Mouse (Mus musculus) midbrain, embryonic 11.5 days (tissue): ENCODE results near the gene Alyref2. TPM values are rescaled to one million over a fixed set of nuclear protein-coding genes. Genes with fewer than 3 reads are reported as not detected.

Experiments
- ATAC-seq: fragments of 200-750 bp; cut with Nextera tagmentation; 2 replicates; pipeline ENCODE4 v1.8.0; 2017; ENCODE audit warnings: moderate TSS enrichment, moderate library complexity; ENCODE audit not compliant: low FRiP score
- DNase-seq: peaks from one replicate; pipeline ENCODE4 v3.0.0; 2015; ENCODE audit warnings: low spot score; ENCODE audit errors: missing footprints
- H3K27ac ChIP-seq: fragments of 300-500 bp; sonication (generic); 2 replicates; pipeline ENCODE4 v1.5.1; 2014; ENCODE audit warnings: low read depth, low read length
- H3K27me3 ChIP-seq: fragments of 300-500 bp; sonication (generic); 2 replicates; pipeline ENCODE4 v1.6.1; 2014; ENCODE audit warnings: mild to moderate bottlenecking, low read length, moderate library complexity, mixed read lengths; ENCODE audit not compliant: control insufficient read depth, insufficient read depth
- H3K36me3 ChIP-seq: fragments of 300-500 bp; sonication (generic); 2 replicates; pipeline ENCODE4 v1.6.1; 2014; ENCODE audit warnings: mild to moderate bottlenecking, low read length, moderate library complexity, mixed read lengths; ENCODE audit not compliant: control insufficient read depth, insufficient read depth
- H3K4me1 ChIP-seq: fragments of 300-500 bp; sonication (generic); 2 replicates; pipeline ENCODE4 v1.6.1; 2014; ENCODE audit warnings: low read length; ENCODE audit not compliant: control insufficient read depth, insufficient read depth
- H3K4me2 ChIP-seq: fragments of 300-500 bp; sonication (generic); 2 replicates; pipeline ENCODE4 v1.6.1; 2014; ENCODE audit warnings: mild to moderate bottlenecking, moderate library complexity
- H3K4me3 ChIP-seq: fragments of 300-500 bp; sonication (generic); 2 replicates; pipeline ENCODE4 v1.5.1; 2014; ENCODE audit warnings: low read depth, low read length
- H3K9ac ChIP-seq: fragments of 300-500 bp; sonication (generic); 2 replicates; pipeline ENCODE4 v1.6.1; 2014; ENCODE audit warnings: low read length
- H3K9me3 ChIP-seq: fragments of 300-500 bp; sonication (generic); 2 replicates; pipeline ENCODE4 v1.6.1; 2016; ENCODE audit warnings: low read length; ENCODE audit not compliant: control insufficient read depth
- WGBS: fragments of 180-500 bp; shearing (Covaris S2); extraction: QIAGEN DNeasy Blood & Tissue Kit; methylation state at CpG from one replicate; pipeline ENCODE4 v1.1.7; 2014; 5-methylcytosine and 5-hydroxymethylcytosine counted together
- polyA plus RNA-seq: library from polyadenylated mRNA; unstranded; fragments of >200 nt; fragmentation: Nextera tagmentation; extraction: Ambion mirVana; gene quantifications from 2 replicates; pipeline ENCODE4 v1.2.1, GENCODE M21; 2014

The Alyref2 gene
- polyA plus RNA-seq = 16.2 and 16.8 TPM in 2 replicates

DNA sequence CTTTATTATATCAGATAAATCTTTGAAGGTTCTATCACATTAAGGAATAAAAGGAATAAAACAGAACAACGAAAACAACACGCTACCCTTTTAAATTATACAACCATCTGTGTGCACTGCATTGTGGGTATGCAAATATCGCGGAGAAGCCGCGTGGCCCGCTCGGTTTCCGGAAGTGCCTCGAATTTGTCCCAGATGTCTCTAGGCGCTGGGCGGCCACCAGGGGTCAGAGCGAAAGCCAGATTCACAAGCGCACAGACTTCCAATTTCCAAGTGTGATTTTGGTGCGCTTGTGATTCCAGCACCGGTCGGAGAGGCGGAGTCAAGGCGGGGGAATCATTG, at the start of gene Alyref2:
TSS of gene Alyref2 (plus strand) at position 229 of the 342 bp plus-strand sequence.
- ATAC-seq (peak; percentile 90), DNase-seq (peak; percentile 98)
- no peaks in the 10 kb centered on the region for H3K9me3 ChIP-seq
- 0 out of 2 replicates have a peak, but pooled peaks cover 2% of the 10 kb centered on the region for H3K4me1 ChIP-seq
- no peaks in the 10 kb centered on the region for H3K36me3 ChIP-seq
- peak within 1 kb of the TSS; percentile 55 for H3K4me3 ChIP-seq
- WGBS = under 1% methylated on average over 19 of the region's 19 CpGs
- H3K27me3 ChIP-seq = no peaks in the 10 kb centered on the region
- peak within 1 kb of the TSS; percentile 85 for H3K9ac ChIP-seq
- H3K27ac ChIP-seq = peak within 1 kb of the TSS; percentile 95
- H3K4me2 ChIP-seq = peak within 1 kb of the TSS; percentile 62

DNA sequence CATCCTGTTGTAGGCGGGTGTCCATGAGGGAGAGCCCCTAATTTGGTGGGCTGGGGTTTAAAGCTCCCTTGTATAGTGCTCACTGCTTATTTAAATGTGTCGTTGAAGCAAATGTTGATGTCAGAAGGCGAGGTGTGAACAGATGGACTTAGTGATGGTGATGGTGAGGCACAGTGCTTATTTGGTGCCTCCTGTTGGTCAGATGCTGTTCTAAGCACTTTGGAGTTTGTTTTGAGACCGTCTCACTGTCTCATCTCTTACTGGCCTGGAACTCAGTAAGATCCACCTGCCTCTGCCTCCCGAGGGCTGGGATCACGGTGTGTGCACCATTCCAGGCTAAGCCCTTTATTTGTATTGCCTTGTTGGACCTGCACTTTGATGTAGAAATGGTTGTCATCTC, 48.4 kb upstream of the Alyref2 start:
- no peak for ATAC-seq
- DNase-seq = no peak
- Histone ChIP-seq H3K27me3 (no peaks in the 10 kb centered on the region), H3K4me2 (no peak overlapping the region), H3K36me3 (no peaks in the 10 kb centered on the region), H3K9ac (no peak overlapping the region), H3K9me3 (no peaks in the 10 kb centered on the region), H3K4me3 (no peak overlapping the region), H3K27ac (no peak overlapping the region), H3K4me1 (no peaks in the 10 kb centered on the region; the same call in 1 of the 2 replicates)
- WGBS = 87% methylated on average over 6 of the region's 6 CpGs

- Histone ChIP-seq H3K4me3 (no peak overlapping the region), H3K27me3 (no peaks in the 10 kb centered on the region), H3K4me2 (no peak overlapping the region), H3K27ac (no peak overlapping the region), H3K9me3 (no peaks in the 10 kb centered on the region), H3K4me1 (no peaks in the 10 kb centered on the region; the same call in 1 of the 2 replicates), H3K9ac (no peak overlapping the region), H3K36me3 (no peaks in the 10 kb centered on the region)
- DNase-seq (no peak), ATAC-seq (no peak)
- WGBS = 89% methylated on average over 1 of the region's 1 CpGs
Measured at GRCm38 (mm10) chr1:171457568-171457967, 45.7 kb upstream of the Alyref2 start.

- H3K9me3 ChIP-seq = no peaks in the 10 kb centered on the region
- DNase-seq (no peak), ATAC-seq (no peak)
- H3K4me3 ChIP-seq = no peak overlapping the region
- 63% methylated on average over 5 of the region's 5 CpGs for WGBS
- H3K4me2 ChIP-seq = no peak overlapping the region
- H3K27me3 ChIP-seq = no peaks in the 10 kb centered on the region
- no peak overlapping the region for H3K9ac ChIP-seq
- H3K4me1 ChIP-seq = no peaks in the 10 kb centered on the region; the same call in 1 of the 2 replicates
- H3K27ac ChIP-seq = no peak overlapping the region
- H3K36me3 ChIP-seq = no peaks in the 10 kb centered on the region
Measured at GRCm38 (mm10) chr1:171459791-171460190, 43.5 kb upstream of the Alyref2 start.

DNA sequence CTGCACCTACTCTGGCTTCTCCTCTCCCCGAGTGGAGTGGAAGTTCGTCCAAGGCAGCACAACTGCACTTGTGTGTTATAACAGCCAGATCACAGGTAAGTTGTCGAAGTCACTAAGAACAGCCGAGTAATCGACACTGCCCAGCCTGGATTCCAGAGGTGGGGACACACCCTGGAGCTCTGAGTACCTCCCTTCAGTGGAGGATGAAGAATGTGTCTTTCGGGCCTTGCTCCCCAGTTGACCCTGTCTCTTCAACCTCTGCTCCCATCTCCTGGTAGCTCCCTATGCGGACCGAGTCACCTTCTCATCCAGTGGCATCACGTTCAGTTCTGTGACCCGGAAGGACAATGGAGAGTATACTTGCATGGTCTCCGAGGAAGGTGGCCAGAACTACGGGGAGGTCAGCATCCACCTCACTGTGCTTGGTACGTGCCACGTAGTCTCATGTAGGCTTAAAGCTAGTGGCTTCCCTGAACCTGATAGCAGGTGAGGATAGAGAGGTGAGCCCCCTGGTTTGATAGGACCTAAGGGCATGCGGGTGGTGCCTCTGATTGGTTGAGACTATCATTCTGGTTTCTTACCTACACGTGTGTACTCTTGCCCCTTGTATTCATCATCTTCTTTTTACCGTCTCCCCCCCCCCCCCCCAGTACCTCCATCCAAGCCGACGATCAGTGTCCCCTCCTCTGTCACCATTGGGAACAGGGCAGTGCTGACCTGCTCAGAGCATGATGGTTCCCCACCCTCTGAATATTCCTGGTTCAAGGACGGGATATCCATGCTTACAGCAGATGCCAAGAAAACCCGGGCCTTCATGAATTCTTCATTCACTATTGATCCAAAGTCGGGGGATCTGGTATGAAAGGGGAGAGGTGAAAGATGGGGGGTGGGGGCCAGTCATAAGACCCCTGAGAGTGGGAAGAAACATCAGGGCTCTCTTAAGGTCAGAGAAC, 42.5 kb upstream of the Alyref2 start:
- Histone ChIP-seq H3K27me3 (no peaks in the 10 kb centered on the region), H3K4me1 (no peaks in the 10 kb centered on the region; the same call in 1 of the 2 replicates), H3K36me3 (no peaks in the 10 kb centered on the region), H3K4me3 (no peak overlapping the region), H3K27ac (no peak overlapping the region), H3K4me2 (no peak overlapping the region), H3K9me3 (no peaks in the 10 kb centered on the region), H3K9ac (no peak overlapping the region)
- WGBS = 92% methylated on average over 21 of the region's 22 CpGs
- DNase-seq = no peak
- no peak for ATAC-seq

DNA sequence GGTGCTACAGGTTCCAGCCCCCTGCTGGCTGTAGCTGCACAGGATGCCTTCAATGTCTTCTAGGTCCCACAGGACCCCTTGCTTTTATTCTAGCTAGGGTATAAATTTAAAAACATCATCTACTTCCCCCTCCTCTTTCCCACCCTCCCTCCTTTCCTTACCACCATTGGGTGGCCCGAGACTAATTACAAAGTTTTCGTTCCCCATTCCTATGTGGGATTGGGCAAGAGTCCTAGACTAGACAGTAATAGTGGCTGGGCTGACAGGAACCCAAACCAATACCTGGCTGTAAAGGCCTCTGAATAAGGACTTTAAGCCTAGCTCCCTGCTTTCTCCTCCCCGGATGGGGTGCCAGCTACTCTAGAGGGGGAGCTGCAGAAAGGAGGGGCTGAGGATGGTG, 40.1 kb upstream of the Alyref2 start:
- DNase-seq = no peak
- no peak overlapping the region for H3K4me2 ChIP-seq
- H3K4me3 ChIP-seq = no peak overlapping the region
- no peaks in the 10 kb centered on the region for H3K9me3 ChIP-seq
- H3K27ac ChIP-seq = no peak overlapping the region
- H3K27me3 ChIP-seq = no peaks in the 10 kb centered on the region
- WGBS = 82% methylated on average over 3 of the region's 3 CpGs
- H3K36me3 ChIP-seq = no peaks in the 10 kb centered on the region
- no peaks in the 10 kb centered on the region; the same call in 1 of the 2 replicates for H3K4me1 ChIP-seq
- no peak overlapping the region for H3K9ac ChIP-seq
- no peak for ATAC-seq

- no peak for ATAC-seq
- 93% methylated on average over 5 of the region's 5 CpGs for WGBS
- no peaks in the 10 kb centered on the region for H3K9me3 ChIP-seq
- no peaks in the 10 kb centered on the region for H3K27me3 ChIP-seq
- H3K4me1 ChIP-seq = no peaks in the 10 kb centered on the region
- no peak for DNase-seq
- H3K4me2 ChIP-seq = no peak overlapping the region
- no peak overlapping the region for H3K27ac ChIP-seq
- H3K36me3 ChIP-seq = no peaks in the 10 kb centered on the region
- H3K4me3 ChIP-seq = no peak overlapping the region
- H3K9ac ChIP-seq = no peak overlapping the region
Measured at GRCm38 (mm10) chr1:171465749-171466412, 37.4 kb upstream of the Alyref2 start.

DNA sequence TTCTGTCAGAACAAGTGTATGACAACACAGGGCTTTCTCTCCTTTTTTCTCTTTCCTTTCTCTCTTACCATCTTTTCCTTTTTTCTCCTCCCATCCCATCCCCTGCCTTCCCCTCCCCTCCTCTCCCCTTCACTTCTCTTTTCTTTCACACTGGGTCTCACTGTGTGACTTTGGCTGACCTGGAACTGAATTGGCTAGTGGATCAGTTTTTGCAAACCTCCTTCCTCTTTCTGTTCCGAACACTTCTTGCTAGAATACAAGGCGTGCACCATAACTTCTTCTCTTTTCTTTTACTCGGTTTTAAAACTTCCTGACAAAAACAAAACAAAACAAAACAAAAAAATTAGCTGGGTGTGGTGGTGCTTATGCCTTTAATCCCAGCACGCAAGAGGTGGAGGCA, 36.7 kb upstream of the Alyref2 start:
- H3K27me3 ChIP-seq = no peaks in the 10 kb centered on the region
- no peak overlapping the region for H3K27ac ChIP-seq
- no peak overlapping the region for H3K9ac ChIP-seq
- 89% methylated on average over 4 of the region's 4 CpGs for WGBS
- no peaks in the 10 kb centered on the region for H3K36me3 ChIP-seq
- H3K4me1 ChIP-seq = no peaks in the 10 kb centered on the region
- DNase-seq (no peak), ATAC-seq (no peak)
- no peak overlapping the region for H3K4me3 ChIP-seq
- H3K9me3 ChIP-seq = no peaks in the 10 kb centered on the region
- no peak overlapping the region for H3K4me2 ChIP-seq

GRCm38 (mm10) chr1:171469678-171470077, 33.6 kb upstream of the Alyref2 start:
- WGBS = 85% methylated on average over 3 of the region's 3 CpGs
- DNase-seq = no peak

More at GRCm38 (mm10) chr1:171469678-171470077, 33.6 kb upstream of the Alyref2 start:
- Histone ChIP-seq H3K4me3 (no peak overlapping the region), H3K9me3 (no peaks in the 10 kb centered on the region), H3K36me3 (no peaks in the 10 kb centered on the region), H3K4me2 (no peak overlapping the region), H3K27me3 (no peaks in the 10 kb centered on the region), H3K27ac (no peak overlapping the region), H3K4me1 (no peaks in the 10 kb centered on the region), H3K9ac (no peak overlapping the region)
- no peak for ATAC-seq
